Mouse (Mus musculus) frontal cortex, postnatal 10 days (tissue): ENCODE data around the gene Pla2g4b.
A peak's percentile ranks its signal among the peaks of the same experiment; 100 is the strongest.

ENCODE experiments used
- DNase-seq, 2 experiments: peaks; one replicate each; pipeline ENCODE4 v3.0.0; 2022; ENCODE audit warnings: low spot score in 2 of 2, mixed read lengths in 1 of 2

Gene Pla2g4b

DNA sequence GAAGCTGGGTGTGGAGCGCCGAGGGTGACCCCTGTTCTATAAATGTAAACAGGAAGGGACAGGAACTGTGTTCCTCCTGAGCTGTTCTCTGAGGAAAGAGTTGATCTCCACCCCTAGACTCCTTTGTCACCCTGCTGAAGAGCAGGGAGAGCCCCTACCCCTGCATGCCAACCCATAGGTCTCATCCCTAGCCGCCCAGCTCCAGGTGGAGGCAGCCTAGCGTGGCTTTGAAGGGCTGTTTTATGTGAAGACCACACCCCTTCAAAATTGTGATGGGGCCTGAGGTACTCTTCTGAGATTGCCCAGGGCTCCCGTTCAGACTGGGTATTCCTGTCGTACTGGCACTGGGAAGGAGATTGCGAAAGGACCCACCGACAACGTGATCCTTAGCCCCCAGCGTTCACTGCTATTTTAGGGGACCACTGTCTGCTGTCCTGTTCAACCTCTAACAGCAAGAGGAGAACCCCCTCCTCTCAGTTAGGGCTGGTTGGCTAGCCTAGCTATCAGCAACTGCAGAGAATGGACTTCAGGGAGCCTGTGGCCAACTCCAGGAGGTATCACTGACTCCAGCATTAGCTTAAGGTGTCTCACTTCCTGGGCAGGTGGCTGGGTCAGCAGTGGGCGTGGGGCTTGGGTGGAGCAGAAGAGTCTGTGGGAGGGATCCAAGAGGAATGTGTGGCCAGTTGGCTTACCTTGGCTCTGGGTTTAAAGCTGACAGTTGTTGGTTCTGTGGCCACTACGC lies at the start of gene Pla2g4b:
Pla2g4b (plus strand) TSS at position 692 of the 742 bp plus-strand sequence.
- DNase-seq: no peak

GRCm38 (mm10) chr2:119985871-119986270 lies 47.3 kb upstream of the Pla2g4b start:
- no peak for DNase-seq

- DNase-seq: no peak
Observed at GRCm38 (mm10) chr2:119986369-119986768, 46.8 kb upstream of the Pla2g4b start.

DNA sequence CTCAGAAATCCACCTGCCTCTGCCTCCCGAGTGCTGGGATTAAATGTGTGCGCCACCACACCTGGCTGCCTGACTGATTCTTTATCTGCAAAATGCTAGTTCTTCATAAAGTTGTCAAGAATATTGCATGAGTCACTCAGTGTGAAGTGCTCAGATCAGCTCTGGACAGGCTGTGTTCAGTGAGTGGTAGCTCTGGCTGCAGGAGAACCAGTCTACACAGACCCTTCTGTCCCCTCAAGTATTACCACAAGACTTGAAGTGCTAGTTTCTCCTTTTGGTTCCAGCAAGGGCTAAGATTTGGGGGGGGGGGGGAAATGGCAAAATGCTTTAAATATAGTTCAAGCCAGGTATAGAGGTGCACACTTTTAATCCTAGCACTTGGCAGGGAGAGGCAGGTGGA lies 45.8 kb upstream of the Pla2g4b start:
- no peak for DNase-seq

- no peak for DNase-seq
Observed at GRCm38 (mm10) chr2:119988952-119989351, 44.3 kb upstream of the Pla2g4b start.

- DNase-seq: no peak
Observed at GRCm38 (mm10) chr2:119990881-119991280, 42.3 kb upstream of the Pla2g4b start.

- no peak for DNase-seq
Observed at GRCm38 (mm10) chr2:119992349-119992748, 40.9 kb upstream of the Pla2g4b start.

DNA sequence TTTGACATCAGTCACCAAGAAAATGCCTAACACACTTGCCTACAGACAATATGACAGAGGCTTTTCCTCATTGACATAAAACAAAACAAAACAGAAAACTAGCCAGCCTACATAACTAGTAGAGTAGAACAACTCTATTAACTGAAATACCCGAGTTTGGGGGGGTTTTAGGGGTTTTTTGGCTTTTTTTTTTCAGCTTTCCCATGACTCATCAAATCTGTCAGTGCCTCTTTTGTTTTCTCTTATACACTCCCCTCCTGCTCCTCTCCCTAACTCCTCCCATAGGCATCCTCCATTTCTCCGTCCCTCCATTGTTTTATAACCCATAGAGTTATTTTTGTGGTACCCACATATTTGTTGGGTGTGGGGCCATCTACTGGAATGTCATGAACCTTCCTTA lies 39.7 kb upstream of the Pla2g4b start:
- no peak for DNase-seq

GRCm38 (mm10) chr2:119994839-119995238 lies 38.4 kb upstream of the Pla2g4b start:
- DNase-seq: no peak

- DNase-seq: no peak
Observed at GRCm38 (mm10) chr2:119995391-119996281, 37.6 kb upstream of the Pla2g4b start.

- no peak for DNase-seq
Observed at GRCm38 (mm10) chr2:119997354-119997753, 35.9 kb upstream of the Pla2g4b start.

DNA sequence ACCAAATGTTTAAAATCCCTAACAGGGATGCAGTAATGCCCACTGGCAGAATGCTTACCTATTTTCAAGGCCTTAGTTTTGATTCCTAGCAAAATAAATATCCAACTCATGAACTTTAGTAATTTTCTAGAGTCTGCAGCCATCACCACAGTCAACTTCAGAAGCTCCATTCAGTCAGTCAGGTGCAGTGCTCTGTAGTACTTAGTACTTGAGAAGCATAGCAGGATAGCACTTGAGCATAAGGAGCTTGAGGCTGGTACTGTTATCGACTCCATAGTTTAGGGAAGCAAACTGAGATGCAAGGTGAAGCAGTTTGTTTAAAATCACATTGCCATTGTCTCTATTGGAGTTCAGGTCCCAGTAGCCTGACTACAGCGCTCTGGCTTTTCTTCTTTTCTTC lies 33.5 kb upstream of the Pla2g4b start:
- DNase-seq: no peak

GRCm38 (mm10) chr2:120000882-120001584 lies 32.2 kb upstream of the Pla2g4b start:
- DNase-seq: no peak

DNA sequence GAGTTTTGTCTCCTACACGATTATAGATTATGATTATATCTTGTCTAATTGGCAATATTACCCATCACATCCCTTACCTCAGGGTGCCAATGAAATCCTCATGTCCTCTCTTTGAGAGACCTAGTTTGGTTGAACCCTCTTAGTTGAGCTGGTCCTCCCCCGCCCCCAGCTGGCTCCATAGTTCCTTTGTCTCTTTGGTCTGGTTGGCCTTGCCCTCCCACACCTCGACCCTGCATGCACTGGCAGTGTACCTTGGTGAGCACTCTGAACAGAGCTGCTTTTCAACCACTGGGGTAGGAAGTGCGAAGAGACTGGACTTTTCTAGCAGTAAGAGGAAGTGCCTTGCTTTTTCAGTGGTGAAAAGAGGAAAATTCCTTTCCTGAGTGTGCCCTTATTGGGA lies 31.3 kb upstream of the Pla2g4b start:
- DNase-seq: no peak

GRCm38 (mm10) chr2:120003970-120004369 lies 29.2 kb upstream of the Pla2g4b start:
- DNase-seq: no peak

- no peak for DNase-seq
Observed at GRCm38 (mm10) chr2:120006696-120007095, 26.5 kb upstream of the Pla2g4b start.

GRCm38 (mm10) chr2:120007680-120008210 lies 25.5 kb upstream of the Pla2g4b start:
- DNase-seq: no peak

DNA sequence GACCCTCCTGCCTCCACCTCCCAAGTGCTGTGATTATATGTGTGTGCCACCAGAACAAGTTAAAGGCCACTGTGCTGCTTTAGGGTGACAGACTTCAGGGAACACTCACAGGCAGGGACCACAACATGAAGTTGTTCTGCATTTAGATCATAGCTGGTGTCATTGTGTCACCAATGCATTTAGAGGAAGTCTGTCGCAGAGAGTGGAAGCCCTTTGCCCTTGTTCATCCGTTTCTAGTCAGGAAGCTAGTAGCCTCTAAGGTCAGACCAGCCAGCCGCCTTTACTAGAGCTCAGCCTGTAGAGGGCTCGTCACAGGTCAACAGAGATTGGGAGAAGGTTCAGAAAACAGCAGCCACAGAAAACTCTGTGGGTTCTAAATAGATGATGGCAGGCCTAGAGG lies 24.5 kb upstream of the Pla2g4b start:
- no peak for DNase-seq

DNA sequence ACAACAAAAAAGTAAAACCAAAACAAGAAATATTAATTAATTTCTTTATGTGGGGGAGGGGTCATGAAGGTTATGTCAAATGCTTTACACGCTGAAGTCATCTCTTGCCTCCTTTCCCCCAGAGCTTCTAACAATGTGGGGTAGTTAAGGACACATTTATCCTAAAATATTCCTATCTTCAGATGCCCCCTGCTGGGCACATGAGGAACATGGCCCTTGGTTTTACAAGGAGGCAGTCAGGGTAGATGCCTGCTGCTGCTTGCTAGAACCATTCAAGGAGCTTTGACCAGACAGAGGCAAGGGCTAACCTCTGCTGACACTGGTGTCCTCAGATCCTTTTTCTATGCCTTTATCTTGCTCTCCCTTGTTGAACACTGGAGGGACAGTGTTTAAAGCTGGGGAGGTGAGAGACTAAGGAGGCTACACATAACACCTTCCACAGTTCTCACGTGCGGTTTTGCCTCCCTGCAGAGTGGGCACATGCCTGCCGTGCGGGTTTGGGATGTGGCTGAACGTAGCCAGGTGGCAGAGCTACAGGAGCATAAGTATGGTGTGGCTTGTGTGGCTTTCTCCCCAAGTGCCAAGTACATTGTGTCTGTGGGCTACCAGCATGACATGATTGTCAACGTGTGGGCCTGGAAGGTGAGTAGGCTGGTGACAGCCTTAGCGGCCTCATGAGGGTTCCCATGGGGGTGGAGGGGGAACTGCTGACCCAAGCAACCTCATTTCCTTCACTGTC lies 21.6 kb upstream of the Pla2g4b start:
- peak in 1 of 2 experiments; percentile 47 for DNase-seq

- DNase-seq: no peak
Observed at GRCm38 (mm10) chr2:120012924-120013323, 20.3 kb upstream of the Pla2g4b start.

DNA sequence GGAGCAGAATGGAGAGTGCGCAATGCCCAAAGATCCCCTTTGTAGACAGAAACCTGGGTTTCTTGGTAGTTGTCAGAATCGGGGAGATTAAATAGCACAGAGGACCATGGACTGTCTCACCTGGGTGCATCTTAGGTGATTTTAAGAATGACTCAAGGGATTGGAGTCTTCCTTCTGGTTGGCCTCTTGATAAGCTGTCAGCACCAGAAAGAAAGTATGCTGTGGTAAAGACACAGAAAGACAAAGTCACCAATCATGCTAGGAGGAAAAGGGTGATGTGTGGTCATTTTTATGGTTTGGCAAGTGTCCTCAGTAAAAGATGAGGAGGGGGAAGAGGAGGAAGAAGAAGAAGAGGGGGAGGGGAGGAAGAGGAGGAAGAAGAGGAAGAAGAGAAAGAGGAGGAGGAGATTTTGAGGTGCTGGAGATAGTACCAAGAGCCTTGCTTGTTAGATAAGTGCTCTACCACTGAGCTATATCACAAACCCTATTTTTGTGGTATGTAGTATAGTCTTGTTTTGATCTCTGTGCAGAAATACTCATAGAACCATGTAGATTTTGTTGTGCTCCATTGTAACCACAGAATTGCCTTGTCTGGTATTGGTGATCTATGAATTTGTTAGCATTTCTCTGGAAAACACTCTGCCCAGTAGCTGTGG lies 19.3 kb upstream of the Pla2g4b start:
- DNase-seq: no peak
